Mouse (Mus musculus) megakaryocyte, embryonic 14.5 days (primary cell): Measurements from ENCODE around the gene Naa25.

Experiments used
- FLI1 ChIP-seq: IDR thresholded peaks from 2 replicates; pipeline ENCODE4 v1.6.1; 2012; ENCODE audit warnings: low read length, inconsistent platforms, mixed read lengths
- GATA1 ChIP-seq: IDR thresholded peaks from 3 replicates; pipeline ENCODE4 v1.6.1; 2012; ENCODE audit warnings: mixed read lengths, low read length, inconsistent platforms, borderline replicate concordance

- TF ChIP-seq GATA1 (no peak), FLI1 (no peak)
Observed at GRCm38 (mm10) chr5:121438756-121439155, 41.0 kb downstream of the Naa25 start.
